Mouse (Mus musculus): Measurements from ENCODE around the gene Car9.

DNA sequence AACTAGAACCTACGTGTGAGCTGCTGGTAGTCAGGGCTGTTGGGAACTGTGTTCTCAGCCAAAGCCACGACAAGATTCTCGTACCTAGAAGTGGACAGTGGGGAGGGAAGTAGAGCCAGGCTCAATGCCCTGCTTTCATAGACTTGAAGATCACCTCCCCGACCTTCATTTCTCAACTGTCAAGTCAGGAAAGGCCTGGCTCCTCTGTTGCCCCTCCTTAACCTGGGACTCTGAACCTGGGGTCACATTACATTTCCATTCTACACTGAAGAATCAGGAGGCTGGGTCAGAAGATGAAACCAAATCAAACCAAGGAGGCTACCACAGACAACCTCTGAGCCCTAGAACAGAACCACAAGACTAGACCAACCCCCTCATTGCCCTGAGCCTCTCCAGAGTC is 8.8 kb upstream of the Car9 start:
- TF ChIP-seq ETS1 (IDR thresholded peaks at IDR 0.05; ENCODE audit: low read depth, low read length) (no peak), MYC (IDR thresholded peaks at IDR 0.05; ENCODE audit: low read depth, low read length) (no peak), CTCF (IDR thresholded peaks at IDR 0.05 in 2 of 3, conservative IDR thresholded peaks at IDR 0.05 in 1 of 3; ENCODE audit: control insufficient read depth in 1 of 3, insufficient read depth in 1 of 3, low read depth in 2 of 3, low read length in 3 of 3, poor library complexity in 1 of 3, severe bottlenecking in 1 of 3) (no peak)
